Mouse (Mus musculus): ENCODE data around the gene Nme8. TPM values are rescaled to one million over a fixed set of nuclear protein-coding genes. Genes with fewer than 3 reads are reported as not detected.

Nme8 gene
- polyA plus RNA-seq, 1 experiment from 2014 or later: not detected

DNA sequence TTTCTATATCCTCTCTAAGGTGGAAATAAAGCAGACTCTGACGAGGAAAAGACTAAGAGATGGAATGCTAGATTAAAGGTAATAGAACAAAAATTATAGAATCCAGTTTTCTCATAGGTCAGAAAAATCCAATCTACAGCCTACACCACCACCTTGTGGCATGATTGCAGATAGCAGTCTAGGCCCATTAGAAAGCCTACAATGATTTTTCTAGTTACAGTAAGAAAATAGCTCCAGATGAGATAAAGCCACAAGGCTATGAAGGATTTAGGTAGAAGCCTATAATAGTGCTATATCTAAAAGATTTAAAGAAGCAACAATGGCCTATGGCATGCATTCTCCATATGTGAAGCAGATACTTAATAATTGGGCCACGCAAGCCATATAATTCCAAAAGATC, 13.6 kb downstream of the Nme8 start:
- Histone ChIP-seq H3K36me3 (no peaks in the 10 kb centered on the region), H3K4me1 (peaks cover 2% of the 10 kb centered on the region; the same call in 1 of the 2 replicates), H3K27me3 (ENCODE audit: low read depth, poor library complexity, severe bottlenecking) (no peaks in the 10 kb centered on the region), H3K9me3 (replicated peaks) (no peaks in the 10 kb centered on the region), H3K27ac (replicated peaks) (no peak overlapping the region), H3K4me3 (no peak overlapping the region)
- DNase-seq (ENCODE audit: low spot score): no peak
- 67% methylated on average over 2 of the region's 2 CpGs for WGBS

DNA sequence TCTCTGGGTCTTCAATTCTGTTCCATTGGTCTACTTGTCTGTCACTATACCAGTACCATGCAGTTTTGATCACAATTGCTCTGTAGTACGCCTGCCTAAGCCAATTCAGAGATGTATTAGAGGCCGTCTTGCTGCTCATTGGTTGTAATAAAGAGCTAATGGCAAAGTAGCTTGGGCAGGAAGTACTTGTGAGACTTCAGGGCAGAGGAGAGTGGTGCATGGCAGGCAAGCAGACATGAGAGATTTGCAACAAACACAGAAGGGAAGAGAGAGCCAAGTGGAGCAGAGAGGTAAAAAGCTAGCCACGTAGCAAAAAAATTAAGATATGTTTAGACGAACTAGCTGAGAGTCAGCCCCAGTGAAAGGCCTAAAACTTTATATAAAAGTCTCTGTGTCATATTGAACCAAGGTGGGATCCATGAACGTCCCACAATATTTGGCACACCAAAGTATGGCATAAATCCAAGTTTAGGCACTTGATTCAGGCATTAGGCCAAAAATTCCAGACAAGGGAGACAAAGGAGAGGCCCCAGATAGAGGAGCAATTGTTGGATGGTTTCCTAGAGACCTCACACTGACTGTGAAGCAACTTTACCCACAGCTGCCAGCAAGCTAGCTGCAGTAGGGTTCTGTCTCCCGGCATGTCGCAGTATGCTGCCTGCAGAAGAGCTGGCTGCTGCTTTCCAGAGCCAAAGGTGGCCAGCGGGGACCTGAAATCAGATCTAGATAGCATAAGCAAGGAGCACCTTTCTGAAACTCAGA, 14.5 kb downstream of the Nme8 start:
- Histone ChIP-seq H3K4me3 (no peak overlapping the region), H3K27me3 (ENCODE audit: low read depth, poor library complexity, severe bottlenecking) (no peaks in the 10 kb centered on the region), H3K9me3 (replicated peaks) (no peaks in the 10 kb centered on the region), H3K27ac (replicated peaks) (no peak overlapping the region), H3K36me3 (no peaks in the 10 kb centered on the region), H3K4me1 (peaks cover 2% of the 10 kb centered on the region; the same call in 1 of the 2 replicates)
- DNase-seq (ENCODE audit: low spot score): no peak
- WGBS: 74% methylated on average over 8 of the region's 8 CpGs

DNA sequence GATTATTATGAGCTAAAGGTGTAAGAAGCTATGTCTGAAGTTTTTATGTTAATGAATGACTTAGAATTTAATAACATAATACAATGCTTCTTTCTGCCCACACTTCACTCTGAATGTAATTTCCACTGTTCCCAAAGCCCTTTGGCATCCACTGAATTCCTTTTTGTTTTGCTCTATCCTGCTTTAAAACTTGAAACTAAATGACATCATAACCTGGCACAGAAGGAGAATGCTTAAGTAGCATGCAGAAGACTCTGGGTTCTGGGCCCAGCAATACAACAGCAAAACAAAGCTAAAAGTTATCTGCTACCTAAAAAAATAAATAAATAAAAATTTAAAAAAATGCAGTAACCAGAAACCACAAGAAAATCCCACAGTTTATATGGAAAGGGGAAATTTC, 23.0 kb downstream of the Nme8 start:
- H3K27ac ChIP-seq (replicated peaks): no peak overlapping the region
- no peak overlapping the region for H3K4me3 ChIP-seq
- H3K4me1 ChIP-seq: no peaks in the 10 kb centered on the region
- no peaks in the 10 kb centered on the region for H3K27me3 ChIP-seq (ENCODE audit: low read depth, poor library complexity, severe bottlenecking)
- H3K36me3 ChIP-seq: no peaks in the 10 kb centered on the region
- no peaks in the 10 kb centered on the region for H3K9me3 ChIP-seq (replicated peaks)
- DNase-seq (ENCODE audit: low spot score): no peak

DNA sequence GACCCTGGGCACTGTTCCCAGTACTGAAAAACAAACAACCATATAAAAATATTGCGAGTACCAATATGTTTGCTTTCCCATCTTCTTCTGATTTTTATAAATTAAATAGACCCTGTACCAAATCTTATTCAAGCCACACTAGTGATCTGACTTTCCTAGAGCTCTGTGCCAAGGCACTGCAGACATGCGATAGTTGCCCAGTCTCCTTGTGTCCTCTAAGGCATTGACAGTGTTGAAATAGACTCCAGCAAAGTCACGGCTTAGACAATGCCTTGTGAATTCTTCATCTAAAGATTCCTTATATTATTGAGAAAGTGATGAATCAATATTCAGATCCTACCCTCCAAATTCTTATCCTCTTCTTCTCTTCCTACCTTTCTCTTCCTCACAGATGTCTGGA, 23.6 kb downstream of the Nme8 start:
- 89% methylated on average over 3 of the region's 3 CpGs for WGBS
- no peak overlapping the region for H3K27ac ChIP-seq (replicated peaks)
- H3K4me3 ChIP-seq: no peak overlapping the region
- DNase-seq (ENCODE audit: low spot score): no peak
- H3K36me3 ChIP-seq: no peaks in the 10 kb centered on the region
- H3K27me3 ChIP-seq (ENCODE audit: low read depth, poor library complexity, severe bottlenecking): no peaks in the 10 kb centered on the region
- no peaks in the 10 kb centered on the region for H3K9me3 ChIP-seq (replicated peaks)
- no peaks in the 10 kb centered on the region for H3K4me1 ChIP-seq

DNA sequence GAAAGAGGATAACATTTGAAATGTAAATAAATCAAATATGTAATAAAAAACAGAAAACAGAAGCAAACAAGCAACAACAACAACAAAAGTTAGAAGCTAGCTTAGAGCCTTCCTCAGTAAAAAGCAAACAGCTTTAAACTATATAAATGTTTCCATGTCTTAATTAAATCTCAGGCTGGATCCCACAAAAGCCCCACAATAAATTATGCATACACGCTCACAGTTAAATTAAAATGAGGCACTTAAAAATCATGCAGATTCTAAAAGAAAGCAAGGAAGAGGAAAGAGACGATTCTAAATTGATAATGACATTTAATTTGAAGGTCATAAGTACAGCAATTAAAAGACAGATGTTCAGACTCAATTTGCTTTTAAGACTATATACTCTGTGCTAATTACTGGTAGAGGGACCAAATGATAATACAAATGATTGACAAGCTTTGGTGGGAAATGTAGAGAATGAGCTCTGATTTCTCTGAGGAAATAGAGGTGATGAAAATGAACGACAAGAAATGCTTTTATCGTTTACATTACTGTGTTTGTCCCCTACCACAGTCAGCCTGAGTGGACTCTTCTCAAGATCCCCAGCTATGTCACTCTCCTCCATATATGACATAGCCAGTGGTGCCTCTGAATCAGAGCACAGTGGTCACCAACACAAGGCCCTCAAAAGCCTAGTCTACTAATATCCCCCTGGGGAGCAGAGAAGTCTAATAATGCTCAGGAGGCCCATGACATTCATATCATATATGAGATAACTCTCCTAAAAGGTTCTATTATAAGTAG, 29.0 kb downstream of the Nme8 start:
- no peak for DNase-seq (ENCODE audit: low spot score)
- H3K4me1 ChIP-seq: no peaks in the 10 kb centered on the region
- H3K27me3 ChIP-seq (ENCODE audit: low read depth, poor library complexity, severe bottlenecking): no peaks in the 10 kb centered on the region
- no peak overlapping the region for H3K27ac ChIP-seq (replicated peaks)
- H3K9me3 ChIP-seq (replicated peaks): no peaks in the 10 kb centered on the region
- H3K4me3 ChIP-seq: no peak overlapping the region
- 87% methylated on average over 4 of the region's 4 CpGs for WGBS
- H3K36me3 ChIP-seq: no peaks in the 10 kb centered on the region

DNA sequence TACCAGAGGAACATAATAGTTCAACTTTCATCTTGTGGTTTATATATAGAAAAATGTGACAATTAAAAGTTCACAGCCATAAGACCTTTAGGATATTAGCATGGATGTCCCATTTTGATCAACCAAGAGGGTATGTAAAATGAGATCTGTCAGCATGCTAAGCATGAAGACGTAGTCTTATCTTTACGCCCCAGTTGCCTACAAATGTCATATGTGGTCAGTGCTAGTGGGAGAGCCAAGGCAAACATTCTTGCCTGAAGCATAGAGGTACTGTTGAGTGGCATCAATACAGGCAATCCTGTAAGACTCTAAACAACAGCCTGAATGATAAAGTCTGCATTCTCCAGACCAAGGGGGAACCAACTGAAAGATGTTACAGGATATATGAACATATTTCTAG, 45.2 kb downstream of the Nme8 start:
- H3K4me1 ChIP-seq: no peaks in the 10 kb centered on the region
- H3K27ac ChIP-seq (replicated peaks): no peak overlapping the region
- 89% methylated on average over 2 of the region's 2 CpGs for WGBS
- H3K9me3 ChIP-seq (replicated peaks): no peaks in the 10 kb centered on the region
- no peak for DNase-seq (ENCODE audit: low spot score)
- H3K27me3 ChIP-seq (ENCODE audit: low read depth, poor library complexity, severe bottlenecking): no peaks in the 10 kb centered on the region
- H3K4me3 ChIP-seq: no peak overlapping the region
- H3K36me3 ChIP-seq: no peaks in the 10 kb centered on the region

DNA sequence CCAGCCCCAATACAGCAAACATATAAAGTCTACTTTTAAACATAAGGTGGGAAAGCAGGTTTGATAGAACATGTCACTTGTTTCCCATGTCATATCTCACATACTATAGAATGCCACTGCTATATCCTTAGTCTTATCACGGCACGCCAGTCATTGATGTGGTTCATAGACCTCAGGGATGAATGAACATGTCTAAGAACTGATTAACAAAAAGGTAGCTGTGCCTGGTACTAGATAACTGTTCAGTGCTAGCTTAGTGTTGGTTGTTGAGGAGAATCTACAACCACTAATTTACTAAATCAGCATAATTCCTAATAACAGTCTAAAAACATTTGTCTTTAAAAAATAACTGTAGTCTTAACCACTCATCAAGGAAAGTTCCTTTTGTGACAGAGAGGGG, 47.8 kb downstream of the Nme8 start:
- no peaks in the 10 kb centered on the region for H3K27me3 ChIP-seq (ENCODE audit: low read depth, poor library complexity, severe bottlenecking)
- no peaks in the 10 kb centered on the region for H3K4me1 ChIP-seq
- WGBS: 95% methylated on average over 2 of the region's 2 CpGs
- no peaks in the 10 kb centered on the region for H3K9me3 ChIP-seq (replicated peaks)
- H3K27ac ChIP-seq (replicated peaks): no peak overlapping the region
- H3K36me3 ChIP-seq: no peaks in the 10 kb centered on the region
- DNase-seq (ENCODE audit: low spot score): no peak
- no peak overlapping the region for H3K4me3 ChIP-seq

DNA sequence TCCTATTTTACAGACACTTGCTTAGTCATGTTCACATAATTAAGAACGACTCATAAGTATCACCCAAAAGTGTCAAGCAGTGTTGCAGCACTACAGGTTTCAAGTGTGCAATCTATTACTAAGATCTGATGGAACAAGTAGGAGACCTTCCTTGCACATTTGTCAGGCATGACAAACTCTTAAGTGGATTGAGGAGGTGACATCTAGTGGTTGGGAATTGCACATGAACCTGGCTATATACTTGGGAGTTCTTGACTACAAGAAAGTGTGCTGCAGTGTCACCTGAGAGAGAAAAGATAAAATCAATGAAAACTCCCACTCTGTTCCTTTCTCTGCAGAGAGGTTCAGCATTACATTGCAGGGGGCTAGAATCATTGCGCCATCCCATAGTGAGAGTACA, 53.4 kb downstream of the Nme8 start:
- Histone ChIP-seq H3K36me3 (no peaks in the 10 kb centered on the region), H3K27ac (replicated peaks) (no peak overlapping the region), H3K9me3 (replicated peaks) (no peaks in the 10 kb centered on the region), H3K27me3 (ENCODE audit: low read depth, poor library complexity, severe bottlenecking) (no peaks in the 10 kb centered on the region), H3K4me3 (no peak overlapping the region), H3K4me1 (no peaks in the 10 kb centered on the region)
- 81% methylated on average over 2 of the region's 2 CpGs for WGBS
- DNase-seq (ENCODE audit: low spot score): no peak

DNA sequence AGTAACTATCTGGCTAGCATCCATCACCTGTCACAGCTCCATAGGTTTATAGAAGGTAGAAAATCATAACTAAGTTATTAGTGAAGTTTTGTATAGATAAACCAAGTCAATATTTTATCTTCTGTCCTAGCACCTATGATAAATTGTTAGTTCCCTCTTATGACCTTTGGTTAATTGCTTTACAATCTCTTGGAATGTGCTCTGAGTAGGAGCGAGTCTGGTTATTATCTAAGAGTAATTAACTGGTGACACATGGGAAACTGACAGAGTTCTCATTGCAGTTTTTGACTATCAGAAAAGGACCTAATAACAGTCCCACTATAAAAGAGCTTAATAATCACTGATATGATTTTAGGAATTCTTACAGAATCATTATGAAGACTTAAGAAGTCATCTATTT, 54.1 kb downstream of the Nme8 start:
- 86% methylated on average over 1 of the region's 1 CpGs for WGBS
- Histone ChIP-seq H3K9me3 (replicated peaks) (no peaks in the 10 kb centered on the region), H3K27me3 (ENCODE audit: low read depth, poor library complexity, severe bottlenecking) (no peaks in the 10 kb centered on the region), H3K4me3 (no peak overlapping the region), H3K27ac (replicated peaks) (no peak overlapping the region), H3K4me1 (no peaks in the 10 kb centered on the region), H3K36me3 (no peaks in the 10 kb centered on the region)
- no peak for DNase-seq (ENCODE audit: low spot score)

DNA sequence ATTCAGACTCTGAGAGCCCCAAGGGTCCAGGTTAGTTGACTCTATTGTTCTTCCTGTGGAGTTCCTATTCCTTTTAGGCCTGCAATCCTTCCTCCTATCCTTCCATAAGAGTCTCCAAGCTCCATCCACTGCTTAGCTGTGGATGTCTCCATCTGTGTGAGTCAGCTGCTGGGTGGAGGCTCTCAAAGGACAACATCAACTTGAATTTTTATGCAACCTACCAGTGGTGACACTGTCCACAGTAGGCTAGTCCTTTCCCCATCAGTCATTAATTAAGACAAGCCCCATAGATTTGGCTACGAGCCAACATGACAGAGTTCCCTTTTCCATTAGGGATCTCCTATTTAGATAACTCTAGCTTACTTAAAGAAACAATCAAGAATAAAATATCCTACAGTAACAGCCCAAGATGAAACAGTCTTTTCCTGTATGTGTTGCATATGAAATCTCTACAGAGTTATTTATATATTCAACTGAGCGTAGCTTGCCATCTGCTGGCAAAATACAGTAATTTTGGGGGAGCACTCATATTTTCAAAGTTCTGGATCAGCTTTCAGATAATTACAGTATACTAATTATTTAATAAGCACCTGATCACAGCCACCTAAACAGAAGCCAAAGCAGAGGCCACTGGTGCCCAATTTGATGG, 57.3 kb downstream of the Nme8 start:
- DNase-seq (ENCODE audit: low spot score): no peak
- Histone ChIP-seq H3K9me3 (replicated peaks) (no peaks in the 10 kb centered on the region), H3K27ac (replicated peaks) (no peak overlapping the region), H3K4me1 (no peaks in the 10 kb centered on the region), H3K4me3 (no peak overlapping the region), H3K36me3 (no peaks in the 10 kb centered on the region), H3K27me3 (ENCODE audit: low read depth, poor library complexity, severe bottlenecking) (no peaks in the 10 kb centered on the region)
- WGBS: 88% methylated on average over 2 of the region's 2 CpGs

DNA sequence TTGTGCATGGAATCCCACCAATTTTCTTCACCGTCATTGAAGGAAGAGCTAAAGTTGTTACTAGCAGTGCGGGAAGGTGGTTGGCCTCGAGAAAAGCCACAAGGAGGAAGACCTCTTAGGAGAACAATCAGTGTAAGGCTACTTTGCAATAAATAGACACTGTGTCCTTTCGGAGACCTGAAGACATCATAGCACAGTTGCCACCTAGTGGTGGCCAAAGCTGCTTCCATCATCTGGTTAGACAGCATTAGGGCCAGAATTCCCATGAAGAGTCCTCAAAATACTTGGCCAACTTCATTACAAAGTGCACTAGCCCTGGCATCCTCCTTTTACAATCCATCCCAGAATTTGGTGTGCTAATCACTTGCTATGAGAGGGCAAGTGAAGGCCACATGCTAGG, 61.5 kb downstream of the Nme8 start:
- no peak for DNase-seq (ENCODE audit: low spot score)
- no peaks in the 10 kb centered on the region for H3K27me3 ChIP-seq (ENCODE audit: low read depth, poor library complexity, severe bottlenecking)
- no peaks in the 10 kb centered on the region for H3K9me3 ChIP-seq (replicated peaks)
- WGBS: 78% methylated on average over 4 of the region's 4 CpGs
- H3K27ac ChIP-seq (replicated peaks): no peak overlapping the region
- H3K4me1 ChIP-seq: peaks cover 4% of the 10 kb centered on the region
- H3K36me3 ChIP-seq: no peaks in the 10 kb centered on the region
- no peak overlapping the region for H3K4me3 ChIP-seq

DNA sequence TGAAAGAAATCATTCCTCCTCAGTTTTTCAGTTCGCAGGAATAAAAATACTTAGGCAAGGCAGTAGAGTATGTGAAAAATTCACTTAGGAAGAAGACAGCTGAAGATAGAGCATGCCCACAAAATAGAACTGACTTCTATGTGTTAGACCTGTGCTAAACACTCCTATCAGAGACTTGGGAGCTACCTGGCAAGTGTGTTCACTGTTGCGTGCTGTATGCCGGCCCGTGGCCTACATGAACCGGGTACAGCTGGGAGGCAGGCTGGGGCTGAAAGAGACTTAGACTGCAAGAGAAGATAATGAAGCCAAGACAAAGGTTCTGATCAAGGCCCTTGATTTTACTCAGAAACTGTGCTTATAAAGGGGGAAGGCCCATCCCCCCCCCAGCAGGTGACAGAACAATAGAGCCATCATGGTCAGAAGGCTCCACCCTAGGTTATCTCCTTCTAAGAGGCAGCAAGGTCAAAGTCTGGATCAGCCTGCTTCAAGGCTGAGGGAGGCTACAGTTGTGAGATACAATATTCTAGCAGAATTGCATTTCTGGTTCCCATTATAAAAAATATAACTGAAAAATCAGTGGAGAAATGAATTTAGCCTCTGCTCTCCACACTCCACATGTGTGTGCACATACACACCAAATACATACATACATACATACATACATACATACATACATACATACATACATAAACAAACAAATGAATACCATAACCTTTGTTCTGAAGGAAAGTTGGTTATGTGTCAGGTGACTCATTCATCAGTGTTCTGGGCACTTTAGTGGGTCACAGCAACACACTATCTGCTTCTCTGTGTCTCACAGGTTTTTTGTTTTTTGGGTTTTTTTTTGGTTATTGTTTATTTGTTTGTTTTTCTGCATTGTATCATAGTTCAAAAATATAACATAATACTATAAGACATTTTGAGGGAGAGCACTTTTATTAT, 66.6 kb downstream of the Nme8 start:
- Histone ChIP-seq H3K4me1 (peaks cover 4% of the 10 kb centered on the region), H3K27ac (replicated peaks) (no peak overlapping the region), H3K27me3 (ENCODE audit: low read depth, poor library complexity, severe bottlenecking) (no peaks in the 10 kb centered on the region), H3K36me3 (no peaks in the 10 kb centered on the region), H3K4me3 (no peak overlapping the region), H3K9me3 (replicated peaks) (no peaks in the 10 kb centered on the region)
- WGBS: 94% methylated on average over 5 of the region's 5 CpGs
- DNase-seq (ENCODE audit: low spot score): no peak
